Mouse (Mus musculus) intestine, postnatal 0 days (tissue): ENCODE data around the gene Itpripl1. TPM values are rescaled to one million over a fixed set of nuclear protein-coding genes. Genes with fewer than 3 reads are reported as not detected.
"Not testable (repeated sequence)": the region's sequence is repeated elsewhere in the genome, so short reads cannot be mapped to it uniquely, and the experiment has no call there.

Source experiments
- ATAC-seq: fragments of 200-750 bp; cut with Nextera tagmentation; 2 replicates; pipeline ENCODE4 v1.8.0; 2017; ENCODE audit warnings: mild to moderate bottlenecking, moderate TSS enrichment, moderate library complexity
- H3K27ac ChIP-seq: fragments of 300-500 bp; sonication (generic); 2 replicates; pipeline ENCODE4 v1.5.1; 2014; ENCODE audit warnings: mild to moderate bottlenecking, low read depth, low read length, moderate library complexity
- H3K27me3 ChIP-seq: fragments of 300-500 bp; sonication (generic); replicated peaks from 2 replicates; pipeline ENCODE4 v1.6.1; 2014; ENCODE audit warnings: low read length, mixed read lengths; ENCODE audit not compliant: control insufficient read depth, insufficient read depth
- H3K36me3 ChIP-seq: fragments of 300-500 bp; sonication (generic); 2 replicates; pipeline ENCODE4 v1.6.1; 2014; ENCODE audit warnings: mild to moderate bottlenecking, moderate library complexity; ENCODE audit not compliant: control insufficient read depth, insufficient read depth
- H3K4me1 ChIP-seq: fragments of 300-500 bp; sonication (generic); replicated peaks from 2 replicates; pipeline ENCODE4 v1.6.1; 2014; ENCODE audit warnings: antibody characterized with exemption, low read length, mixed read lengths; ENCODE audit not compliant: control insufficient read depth, insufficient read depth
- H3K4me2 ChIP-seq: fragments of 300-500 bp; sonication (generic); replicated peaks from 2 replicates; pipeline ENCODE4 v1.6.1; 2014; ENCODE audit warnings: low read depth, mild to moderate bottlenecking, moderate library complexity
- H3K4me3 ChIP-seq: fragments of 300-500 bp; sonication (generic); 2 replicates; pipeline ENCODE4 v1.5.1; 2014; ENCODE audit warnings: low read depth, low read length
- H3K9ac ChIP-seq: fragments of 300-500 bp; sonication (generic); 2 replicates; pipeline ENCODE4 v1.6.1; 2014; ENCODE audit warnings: mild to moderate bottlenecking, low read depth, low read length
- H3K9me3 ChIP-seq: fragments of 300-500 bp; sonication (generic); 2 replicates; pipeline ENCODE4 v1.6.1; 2016; ENCODE audit warnings: mixed run types; ENCODE audit not compliant: control insufficient read depth
- CTCF ChIP-seq: sonication (generic); IDR thresholded peaks from 2 replicates; pipeline ENCODE4 v1.5.1; 2016; ENCODE audit warnings: low read depth, mild to moderate bottlenecking, control low read depth, antibody characterized with exemption, moderate library complexity
- WGBS: fragments of 180-500 bp; shearing (Covaris S2); extraction: QIAGEN DNeasy Blood & Tissue Kit; methylation state at CpG from one replicate; pipeline ENCODE4 v1.1.7; 2014; 5-methylcytosine and 5-hydroxymethylcytosine counted together
- polyA plus RNA-seq: library from polyadenylated mRNA; unstranded; fragments of >200 nt; fragmentation: Nextera tagmentation; extraction: Ambion mirVana; gene quantifications from 2 replicates; pipeline ENCODE4 v1.2.1, GENCODE M21; 2015

Gene Itpripl1
- polyA plus RNA-seq, result 21.2 and 22.7 TPM in 2 replicates

DNA sequence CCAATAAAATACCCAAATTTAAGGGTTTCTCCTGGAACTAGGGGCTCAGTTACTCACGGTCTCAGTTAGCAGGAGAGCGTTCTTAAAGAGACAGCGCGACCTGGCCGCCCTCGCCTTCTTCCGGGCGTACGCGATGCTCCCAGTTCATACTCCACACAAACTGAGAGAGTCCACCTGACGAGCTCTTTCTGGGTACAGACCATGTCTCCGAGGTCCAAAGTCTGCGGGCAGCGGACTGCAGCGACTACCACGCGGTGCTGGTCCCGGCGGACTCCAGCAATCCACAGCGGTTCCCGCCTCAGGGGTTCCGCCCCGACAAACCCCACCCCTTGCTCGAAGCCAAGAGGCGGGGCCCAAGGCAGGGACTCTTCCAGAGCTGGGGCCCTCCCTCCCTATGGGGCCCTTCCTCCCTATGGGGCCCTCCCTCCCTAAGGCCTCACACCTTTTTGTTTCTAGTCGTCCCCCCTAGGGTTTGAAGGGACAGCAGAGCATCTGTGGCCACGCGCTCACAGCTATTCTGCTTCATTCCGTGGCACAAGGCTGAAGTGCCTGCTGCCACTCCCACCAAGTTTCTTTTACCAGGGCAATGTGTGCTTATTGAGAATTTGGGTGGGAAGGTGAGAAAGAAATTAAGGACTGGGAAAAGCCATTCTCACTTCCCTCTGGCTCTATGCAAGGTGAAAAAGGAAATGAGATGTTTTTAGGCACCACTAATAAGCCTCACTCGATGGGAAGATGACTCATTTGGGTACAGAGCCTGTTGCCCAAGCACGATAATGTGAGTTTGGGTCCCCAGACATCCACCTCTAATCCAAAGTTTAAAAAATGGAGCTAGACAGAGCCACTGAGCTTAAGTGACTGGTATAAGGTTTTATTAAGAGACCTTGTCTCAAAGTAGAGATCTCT is at the start of gene Itpripl1:
Itpripl1 (minus strand) TSS at position 285 of the 906 bp plus-strand sequence.
- Histone ChIP-seq H3K4me1 (no peaks in the 10 kb centered on the region), H3K36me3 (peaks cover 10% of the 10 kb centered on the region; the same call in 1 of the 2 replicates), H3K4me2 (peak within 1 kb of the TSS; percentile 77), H3K27ac (no peak within 1 kb of the TSS), H3K9ac (peak within 1 kb of the TSS; percentile 45), H3K27me3 (no peaks in the 10 kb centered on the region), H3K4me3 (peak within 1 kb of the TSS; percentile 51), H3K9me3 (no peaks in the 10 kb centered on the region)
- WGBS, result 4% methylated on average over 31 of the region's 31 CpGs
- TF ChIP-seq CTCF, result no peak
- ATAC-seq, result peak; percentile 98

DNA sequence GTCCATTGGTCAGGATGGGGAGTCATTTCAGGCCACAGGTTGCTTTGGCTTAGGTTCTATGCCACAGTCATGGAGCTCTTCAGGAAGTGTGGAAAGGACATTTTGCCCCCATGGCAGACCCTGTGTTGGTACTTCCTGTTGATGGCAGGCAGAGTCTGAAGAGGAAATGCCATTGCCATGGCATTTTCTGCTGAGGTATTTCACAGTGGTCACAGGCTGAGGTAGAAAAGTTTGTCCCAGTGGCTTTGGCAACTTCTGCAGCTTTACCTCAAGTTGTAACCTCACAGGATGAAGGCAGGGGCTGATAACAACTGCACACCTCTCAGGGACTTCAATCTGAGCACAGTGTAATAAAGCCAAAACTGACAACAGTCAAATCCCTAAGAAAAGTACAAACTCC is 46.3 kb upstream of the Itpripl1 start:
- Histone ChIP-seq H3K4me3 (no peak overlapping the region), H3K4me2 (no peak overlapping the region), H3K27ac (no peak overlapping the region), H3K4me1 (no peaks in the 10 kb centered on the region), H3K9ac (no peak overlapping the region), H3K36me3 (no peaks in the 10 kb centered on the region), H3K9me3 (no peaks in the 10 kb centered on the region), H3K27me3 (no peaks in the 10 kb centered on the region)
- no peak for ATAC-seq
- TF ChIP-seq CTCF, result no peak

DNA sequence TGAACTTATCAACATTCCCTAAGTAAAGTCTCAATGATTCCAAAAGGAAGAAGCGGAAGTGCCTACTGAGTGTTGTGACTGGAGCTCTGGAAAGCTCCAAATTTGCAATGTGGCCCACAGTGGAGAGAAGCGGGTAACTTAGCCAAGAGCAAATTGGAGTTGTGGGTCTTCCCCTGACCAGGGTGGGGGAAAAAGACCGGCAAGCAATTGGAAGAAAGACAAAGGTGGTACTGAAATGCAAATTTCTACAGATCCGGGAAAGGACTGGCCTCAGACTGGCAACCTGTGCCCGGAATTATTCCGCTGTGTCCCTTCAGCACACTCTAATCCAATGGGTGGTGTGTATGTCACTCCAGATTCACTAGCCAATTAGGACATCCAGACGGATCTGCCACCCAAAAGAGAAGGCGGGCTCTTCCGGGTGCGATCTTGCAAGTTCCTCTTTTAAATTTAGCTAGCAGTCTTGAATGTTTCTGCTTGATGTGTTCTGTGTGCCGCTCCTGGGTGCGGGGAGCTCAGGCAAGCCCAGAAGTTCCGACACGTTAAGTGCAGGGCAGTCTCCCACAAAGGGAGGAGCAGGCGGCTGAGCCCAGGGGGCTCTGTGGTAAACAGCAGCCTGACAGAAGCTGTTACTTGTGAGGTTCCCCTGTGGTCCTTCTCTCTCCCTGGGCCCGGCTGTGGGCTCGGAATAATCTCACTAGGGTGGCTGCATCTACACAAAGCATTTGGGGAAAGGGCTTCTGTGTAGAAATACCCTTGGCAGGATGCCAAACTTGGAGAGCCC is 39.5 kb upstream of the Itpripl1 start:
- 0 out of 2 replicates have a peak, but pooled peaks cover 5% of the 10 kb centered on the region for H3K27me3 ChIP-seq
- no peak for TF ChIP-seq CTCF
- no peaks in the 10 kb centered on the region for H3K36me3 ChIP-seq
- peak overlapping the region; percentile 72 for H3K4me2 ChIP-seq
- WGBS, result 2% methylated on average over 17 of the region's 17 CpGs
- no peaks in the 10 kb centered on the region for H3K9me3 ChIP-seq
- peak overlapping the region; percentile 49 for H3K4me3 ChIP-seq
- peak overlapping the region; percentile 68; the same call in 1 of the 2 replicates for H3K9ac ChIP-seq
- ATAC-seq, result peak; percentile 99
- H3K27ac ChIP-seq, result peak overlapping the region; percentile 46
- no peaks in the 10 kb centered on the region for H3K4me1 ChIP-seq

DNA sequence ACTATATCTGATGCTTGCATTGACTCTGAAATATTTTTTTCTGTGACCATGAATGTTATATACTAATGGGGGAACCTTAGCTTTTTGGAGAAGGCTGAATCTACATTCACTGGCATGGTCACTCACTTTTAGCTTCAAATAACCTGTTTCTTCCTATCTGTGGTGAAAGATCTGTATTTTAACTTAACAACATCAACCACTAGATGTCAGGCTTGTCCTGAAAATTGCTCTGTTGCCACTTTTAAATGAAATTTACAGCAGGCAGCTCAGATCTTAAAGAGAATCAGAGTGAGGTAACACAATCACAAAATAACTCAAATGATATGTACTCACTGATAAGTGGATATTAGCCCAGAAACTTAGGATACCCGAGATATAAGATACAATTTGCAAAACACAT is 23.0 kb upstream of the Itpripl1 start:
- not testable (repeated sequence) for H3K4me3 ChIP-seq, H3K27me3 ChIP-seq, H3K4me2 ChIP-seq, H3K9me3 ChIP-seq, H3K9ac ChIP-seq, ATAC-seq, H3K36me3 ChIP-seq, H3K4me1 ChIP-seq, H3K27ac ChIP-seq
- 5% methylated on average over 1 of the region's 1 CpGs for WGBS
- TF ChIP-seq CTCF, result peak; percentile 67

DNA sequence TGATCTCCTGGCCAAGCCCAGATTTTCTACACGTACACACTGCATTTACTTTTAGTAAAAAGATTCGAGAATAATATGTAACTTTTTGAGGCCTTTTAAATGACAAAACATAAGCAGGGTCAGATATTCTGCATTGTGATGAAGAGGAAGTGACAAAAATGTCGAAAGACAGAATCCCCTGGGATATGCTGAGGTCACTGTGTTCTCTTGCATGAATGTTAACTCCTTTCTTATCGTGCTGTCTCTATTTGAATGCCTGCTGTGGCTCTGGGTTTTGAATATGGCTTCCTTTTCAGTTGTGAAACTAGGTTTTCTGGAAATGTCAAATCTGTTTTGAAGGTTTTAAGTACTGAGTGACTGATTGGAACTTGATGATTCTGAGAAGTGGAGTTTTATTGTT is 22.4 kb upstream of the Itpripl1 start:
- Histone ChIP-seq H3K4me1 (no peaks in the 10 kb centered on the region), H3K9me3 (no peaks in the 10 kb centered on the region), H3K27ac (no peak overlapping the region), H3K27me3 (no peaks in the 10 kb centered on the region), H3K36me3 (no peaks in the 10 kb centered on the region), H3K4me2 (no peak overlapping the region), H3K4me3 (no peak overlapping the region), H3K9ac (no peak overlapping the region)
- TF ChIP-seq CTCF, result no peak
- no peak for ATAC-seq
- 60% methylated on average over 4 of the region's 4 CpGs for WGBS

DNA sequence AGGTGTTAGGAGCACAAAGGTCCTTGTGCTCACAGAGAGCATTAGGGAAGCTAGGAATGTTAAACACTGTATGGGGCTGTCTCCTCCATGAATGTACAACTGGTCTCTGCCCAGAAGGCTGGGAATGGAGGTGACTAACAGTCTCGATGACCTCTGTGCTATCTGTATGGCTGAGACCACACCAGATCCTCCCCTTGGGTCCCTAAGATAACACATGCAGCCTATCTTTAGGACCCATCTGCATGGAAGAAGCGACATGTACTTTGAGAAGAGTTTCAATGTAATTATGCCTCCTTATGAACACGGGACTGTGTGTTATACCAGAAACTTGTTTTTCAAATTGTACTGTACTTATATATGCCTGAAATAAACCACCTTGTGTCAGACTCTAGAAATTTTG is 2.5 kb upstream of the Itpripl1 start:
- Histone ChIP-seq H3K27ac (no peak overlapping the region), H3K9me3 (no peaks in the 10 kb centered on the region), H3K27me3 (no peaks in the 10 kb centered on the region), H3K36me3 (peaks cover 9% of the 10 kb centered on the region; the same call in 1 of the 2 replicates), H3K4me3 (no peak overlapping the region), H3K4me1 (no peaks in the 10 kb centered on the region), H3K9ac (no peak overlapping the region), H3K4me2 (no peak overlapping the region)
- TF ChIP-seq CTCF, result no peak
- WGBS, result 79% methylated on average over 3 of the region's 3 CpGs
- no peak for ATAC-seq
